Comparison of ENCODE assay signal across 8 mouse cellular contexts in the genomic region with DNA sequence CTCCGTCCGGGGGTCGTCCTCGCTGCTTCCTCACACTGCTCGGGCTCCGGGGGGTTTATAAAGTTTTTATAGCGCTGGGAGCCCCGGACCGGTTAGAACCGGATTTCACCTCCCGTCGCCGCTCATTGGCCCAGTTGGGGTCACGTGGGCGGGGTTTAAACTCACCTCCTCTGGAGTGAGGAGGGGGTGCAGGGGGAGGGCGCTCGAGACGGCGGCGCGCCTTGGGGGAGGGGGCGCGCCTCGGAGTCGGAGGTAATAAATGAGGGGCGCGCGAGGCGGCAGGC. TPM values are rescaled to one million over a fixed set of nuclear protein-coding genes. Genes with fewer than 3 reads are reported as not detected.
DNase-seq lines count a peak whose midpoint lies in the region; ATAC-seq lines count a peak whose summit lies in the region.

No protein-coding gene starts in this region.

- H3K4me1 ChIP-seq in hindbrain, embryonic 16.5 days (ENCODE audit: control insufficient read depth, insufficient read depth, low read depth, low read length) = peaks cover 41% of the 10 kb centered on the region

- ATAC-seq in hindbrain, embryonic 16.5 days = peak; percentile 85

- peak; percentile 89 for DNase-seq in WW6 (ENCODE audit: low read depth, low spot score)
- peak; percentile 88 to 93 for DNase-seq in cerebellum, postnatal 36 days
- DNase-seq in frontal cortex, postnatal 36 days (ENCODE audit: low spot score in 2 of 2) = peak; percentile 87 to 90
- peak; percentile 90 for DNase-seq in left cerebral cortex, adult 11 months (ENCODE audit: low spot score)
- DNase-seq in lung, postnatal 36 days = peak; percentile 93
- peak; percentile 97 for DNase-seq in retina, embryonic 14.5 days (ENCODE audit: low spot score)
- DNase-seq in thymus, postnatal 4 days = peak; percentile 96

- peaks cover 14% of the 10 kb centered on the region for H3K36me3 ChIP-seq in hindbrain, embryonic 16.5 days (ENCODE audit: control insufficient read depth, insufficient read depth, low read length)

- H3K4me2 ChIP-seq in hindbrain, embryonic 16.5 days (ENCODE audit: low read length) = peak overlapping the region; percentile 95

- peak overlapping the region; percentile 59 for H3K4me3 ChIP-seq in hindbrain, embryonic 16.5 days (ENCODE audit: low read length)

- under 1% methylated on average over 24 of the region's 29 CpGs for WGBS in hindbrain, embryonic 16.5 days

- peak overlapping the region; percentile 89 for H3K9ac ChIP-seq in hindbrain, embryonic 16.5 days (ENCODE audit: low read depth, low read length)

- H3K27me3 ChIP-seq in hindbrain, embryonic 16.5 days (replicated peaks; ENCODE audit: control insufficient read depth, insufficient read depth, low read length) = no peaks in the 10 kb centered on the region

- peak overlapping the region; percentile 99 for H3K27ac ChIP-seq in hindbrain, embryonic 16.5 days (ENCODE audit: low read depth, low read length)

- no peaks in the 10 kb centered on the region for H3K9me3 ChIP-seq in hindbrain, embryonic 16.5 days (ENCODE audit: control insufficient read depth, low read length)

RNA-seq across cellular contexts. Expression of gene Hmgn2, which starts 0.6 kb away (rescaled TPM):
- 909 and 1,029 TPM in 2 replicates for polyA plus RNA-seq in hindbrain, embryonic 16.5 days (2015; fragmentation: Nextera tagmentation; extraction: Ambion mirVana)

RNA-seq across cellular contexts. Expression of gene Dhdds, which starts 32.9 kb away (rescaled TPM):
- 49.7 and 49.8 TPM in 2 replicates for polyA plus RNA-seq in hindbrain, embryonic 16.5 days (2015; fragmentation: Nextera tagmentation; extraction: Ambion mirVana)

RNA-seq across cellular contexts. Expression of gene Lin28a, which starts 50.8 kb away (rescaled TPM):
- 0.16 and 0.35 TPM in 2 replicates for polyA plus RNA-seq in hindbrain, embryonic 16.5 days (2015; fragmentation: Nextera tagmentation; extraction: Ambion mirVana)

Comparison
In these comparisons a context has a peak if more than half of its experiments do, and no peak if none do; other contexts are left out.
1. Peak in every context shown above with its lines: DNase-seq, ATAC-seq, H3K4me3 ChIP-seq and H3K27ac ChIP-seq.